Mouse (Mus musculus) mature B cell (primary cell): Measurements from ENCODE around the gene Bahd1.

ENCODE experiments used
- in situ Hi-C: fragments of 300-500 bp; cut with MboI; formaldehyde crosslinking; loops from 2 replicates; pipeline ENCODE4 v1.14.3; 2019

Bahd1 gene

DNA sequence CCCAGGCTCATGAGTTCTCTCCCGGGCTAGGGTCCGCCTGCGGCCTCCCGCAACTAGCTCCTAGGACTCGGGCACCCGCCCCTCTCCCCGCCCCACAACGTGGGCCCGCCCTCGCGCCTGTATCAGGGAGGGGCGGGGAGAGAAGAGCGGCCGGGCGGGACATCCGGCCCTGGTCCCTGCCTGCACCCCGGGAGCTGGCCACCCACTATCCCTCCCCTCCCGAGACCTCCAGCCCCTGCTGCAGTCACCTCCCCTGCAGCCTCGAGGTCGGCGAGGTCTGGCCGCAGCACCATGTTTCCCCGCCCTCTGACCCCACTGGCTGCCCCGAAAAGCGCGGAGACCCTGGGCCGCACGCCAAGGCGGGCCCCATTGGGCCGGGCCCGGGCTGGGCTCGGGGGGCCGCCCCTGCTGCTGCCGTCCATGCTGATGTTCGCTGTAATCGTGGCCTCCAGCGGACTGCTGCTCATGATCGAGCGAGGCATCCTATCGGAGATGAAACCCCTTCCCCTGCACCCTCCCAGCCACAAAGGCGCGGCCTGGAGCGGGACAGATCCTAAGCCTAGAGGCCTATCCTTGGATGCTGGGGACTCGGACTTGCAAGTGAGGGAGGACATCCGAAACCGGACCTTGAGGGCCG, 26.3 kb downstream of the Bahd1 start, which contains the start of gene Chst14:
TSS of gene Chst14 (plus strand) at position 136 of the 637 bp plus-strand sequence.
- in situ Hi-C loops, result no loop called here

GRCm38 (mm10) chr2:118926998-118927739, 27.0 kb downstream of the Bahd1 start:
- in situ Hi-C loops, result no loop called here

GRCm38 (mm10) chr2:118941341-118941740, 41.2 kb downstream of the Bahd1 start:
- in situ Hi-C loops, result no loop called here

- in situ Hi-C loops, result no loop called here
Observed at GRCm38 (mm10) chr2:118943232-118943631, 43.1 kb downstream of the Bahd1 start.

DNA sequence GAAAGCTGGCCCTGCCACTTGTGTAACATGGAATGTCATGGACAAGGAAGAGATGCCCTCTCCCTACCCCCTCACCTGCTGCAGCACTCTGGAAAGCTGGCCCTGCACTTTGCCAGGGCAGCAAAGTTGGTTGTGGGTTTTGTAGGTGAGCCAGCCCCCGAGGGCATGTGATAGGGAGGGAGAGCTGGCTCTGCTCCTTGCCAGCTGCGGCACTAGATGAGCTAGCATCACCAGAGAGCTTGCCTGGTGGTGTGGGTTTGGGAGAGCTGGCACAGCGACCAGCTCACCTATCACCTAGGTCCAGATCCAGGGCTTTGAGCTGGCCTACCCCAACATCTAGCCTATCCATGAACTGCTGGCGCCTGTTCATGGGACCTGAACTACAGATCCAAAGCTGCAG, 48.6 kb downstream of the Bahd1 start:
- in situ Hi-C loops, result no loop called here

- in situ Hi-C loops, result no loop called here
Observed at GRCm38 (mm10) chr2:118949699-118950098, 49.5 kb downstream of the Bahd1 start.

DNA sequence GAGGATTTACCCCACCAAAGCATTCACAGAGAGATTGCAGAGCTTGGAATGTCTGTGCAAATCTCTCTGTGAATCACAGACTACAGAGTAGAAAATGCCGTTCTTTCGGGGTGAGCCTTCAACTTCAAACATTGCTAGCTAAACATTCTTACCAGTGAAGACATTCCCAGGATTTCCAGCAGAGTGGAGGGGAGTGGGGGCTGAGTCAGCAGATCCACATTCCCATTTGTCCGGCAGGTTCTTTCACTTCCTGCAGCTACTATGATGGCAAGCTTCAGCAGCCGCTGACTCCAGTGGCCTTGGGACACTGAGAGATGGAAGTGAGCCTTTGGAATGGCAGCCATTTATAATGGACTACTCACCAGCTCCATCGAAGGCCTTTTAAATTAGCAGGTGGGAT, 56.3 kb downstream of the Bahd1 start:
- in situ Hi-C loops, result no loop called here

- in situ Hi-C loops, result loop anchor here (10.0 kb wide), 1 partner anchor 195 kb away; the partner anchor contains the start of gene Ccdc9b
Observed at GRCm38 (mm10) chr2:118959644-118960043, 59.5 kb downstream of the Bahd1 start.

- in situ Hi-C loops, result loop anchor here (10.0 kb wide), 1 partner anchor 196 kb away; the partner anchor contains the start of gene Ccdc9b
Observed at GRCm38 (mm10) chr2:118960413-118960812, 60.2 kb downstream of the Bahd1 start.

DNA sequence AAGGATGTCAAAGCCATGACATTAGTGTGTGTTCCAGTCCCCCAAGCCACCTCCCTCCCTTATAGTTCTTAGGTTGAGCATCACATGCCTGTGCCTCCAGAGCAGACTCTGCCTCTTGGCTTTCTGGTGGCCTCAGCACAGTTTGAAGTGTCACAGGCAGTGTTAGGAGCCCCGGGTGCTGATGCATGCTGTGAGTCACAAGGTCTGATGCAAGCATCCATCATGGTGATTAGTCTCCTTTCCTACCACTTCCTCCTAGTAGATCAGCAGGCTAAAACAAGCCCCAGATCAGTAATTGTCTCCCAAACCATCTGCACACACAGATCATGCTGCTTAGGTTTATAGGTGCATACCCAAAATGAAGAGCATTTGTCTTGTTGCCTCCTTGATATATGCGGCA, 61.4 kb downstream of the Bahd1 start:
- in situ Hi-C loops, result loop anchor here (10.0 kb wide), 1 partner anchor 197 kb away; the partner anchor contains the start of gene Ccdc9b

DNA sequence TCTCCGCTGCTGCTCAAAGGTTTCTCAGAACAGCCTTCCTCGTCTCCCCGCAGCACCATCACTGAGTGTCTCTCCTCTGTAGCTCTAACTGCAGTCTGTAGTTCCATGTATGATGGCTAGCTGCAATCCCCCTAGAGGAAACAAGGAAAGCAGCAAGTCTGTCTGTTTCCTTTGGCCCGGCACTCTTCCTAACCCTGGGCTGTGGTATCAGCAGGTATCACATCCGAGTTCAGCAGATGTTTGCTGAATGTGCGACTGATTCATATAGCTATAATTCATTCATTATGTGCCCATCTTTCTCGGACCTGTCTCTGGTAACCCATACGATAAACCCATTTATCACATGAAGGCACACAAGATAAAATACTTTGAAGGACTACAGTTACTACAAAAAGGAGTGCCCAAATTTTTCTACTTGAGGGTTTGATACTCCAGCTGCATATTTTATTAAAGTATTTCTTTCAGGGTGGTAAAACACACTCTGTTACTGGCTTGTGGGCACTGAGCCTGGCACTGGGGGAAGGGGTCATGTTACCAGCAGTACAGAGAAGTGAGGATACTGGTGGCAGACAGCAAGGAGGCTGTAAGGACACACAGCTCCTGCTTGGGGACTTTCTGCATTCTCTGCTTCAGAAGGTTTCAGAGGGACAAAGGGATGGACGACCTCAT, 63.0 kb downstream of the Bahd1 start:
- in situ Hi-C loops, result loop anchor here (10.0 kb wide), 1 partner anchor 198 kb away; the partner anchor contains the start of gene Ccdc9b

- in situ Hi-C loops, result loop anchor here (10.0 kb wide), 1 partner anchor 199 kb away; the partner anchor contains the start of gene Ccdc9b
Observed at GRCm38 (mm10) chr2:118963676-118964012, 63.5 kb downstream of the Bahd1 start.

DNA sequence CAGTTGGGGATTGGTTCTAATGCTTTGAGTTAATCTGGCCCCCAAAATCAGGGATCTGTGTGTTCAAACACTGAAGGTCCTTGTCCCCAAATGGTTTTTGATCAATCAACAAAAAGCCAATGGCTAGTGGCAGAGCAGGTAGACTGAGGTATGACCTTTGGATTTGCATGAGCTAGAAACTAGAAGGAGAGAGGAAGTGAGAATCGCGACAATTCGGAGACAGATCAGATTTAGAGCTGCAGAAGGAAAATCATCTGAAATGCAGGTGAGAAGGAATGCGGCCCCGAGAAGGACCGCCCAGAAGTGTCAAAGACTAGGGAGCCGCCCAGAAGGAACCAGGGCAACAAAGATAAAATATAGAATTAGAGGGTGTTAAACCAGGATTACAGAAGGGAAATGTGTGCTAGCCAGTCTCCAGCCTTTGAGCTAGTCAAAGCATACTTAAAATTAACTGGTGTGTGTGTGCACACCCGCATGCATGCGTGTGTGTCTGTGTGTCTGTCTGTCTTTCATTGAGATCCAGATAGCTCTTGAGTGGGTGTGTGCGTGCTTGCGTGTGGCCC, 69.5 kb downstream of the Bahd1 start:
- in situ Hi-C loops, result loop anchor here (10.0 kb wide), 1 partner anchor 205 kb away; the partner anchor contains the start of gene Ccdc9b

DNA sequence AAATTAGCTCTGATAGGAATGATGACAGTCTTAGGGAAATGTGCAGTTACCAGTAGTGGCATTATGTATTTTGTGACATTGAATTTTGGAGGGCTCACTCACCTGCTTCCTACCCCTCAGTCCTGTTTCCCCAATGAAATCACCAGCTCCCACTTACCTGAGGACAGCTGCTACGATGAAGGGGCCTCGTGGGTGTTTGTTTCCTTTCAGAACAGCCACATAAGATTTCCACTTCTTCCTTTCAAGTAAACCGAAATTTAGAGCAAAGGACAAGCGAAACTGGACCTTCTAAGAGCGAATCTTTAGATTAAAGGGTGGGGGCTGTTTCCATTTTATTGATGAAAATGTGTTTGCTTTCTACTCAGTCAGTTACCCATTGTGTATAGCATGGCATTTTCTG, 71.9 kb downstream of the Bahd1 start:
- in situ Hi-C loops, result no loop called here

DNA sequence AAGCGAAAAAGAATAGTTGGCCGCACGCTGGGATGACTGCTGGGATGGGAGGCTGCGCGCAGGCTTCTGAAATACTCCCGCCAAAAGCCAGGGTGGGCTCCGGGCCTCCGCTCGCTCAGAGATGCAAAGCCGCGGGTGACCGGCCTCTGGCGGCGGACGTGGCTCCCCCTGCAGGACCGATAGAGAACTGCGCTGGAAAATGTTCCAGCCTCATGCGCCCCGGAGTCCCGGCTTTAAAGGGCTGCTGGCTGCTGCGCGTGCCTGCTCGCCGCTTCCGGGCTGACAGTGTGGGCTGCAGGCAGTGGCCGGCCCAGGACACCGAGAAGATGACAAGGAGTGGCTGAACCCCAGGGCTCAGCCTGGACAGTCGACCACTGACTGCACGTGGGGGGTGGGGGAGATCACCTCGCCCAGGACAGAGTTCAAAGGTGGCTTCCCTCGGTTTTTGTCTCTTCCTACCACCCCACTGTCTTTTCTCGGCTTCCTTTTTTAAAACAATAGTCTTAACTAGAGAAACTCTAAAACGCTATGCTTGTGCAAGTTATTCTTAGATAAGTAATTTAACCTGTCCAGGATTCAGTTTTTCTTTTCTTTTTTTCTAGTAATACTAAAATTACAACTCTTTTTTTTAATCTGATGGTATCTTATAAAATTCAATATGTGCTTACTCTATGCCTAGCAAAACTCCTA, 72.7 kb downstream of the Bahd1 start:
- in situ Hi-C loops, result no loop called here
